Mouse (Mus musculus): ENCODE data around the gene Sik3. TPM values are rescaled to one million over a fixed set of nuclear protein-coding genes. Genes with fewer than 3 reads are reported as not detected.

Gene Sik3
- 47.0 TPM for polyA plus RNA-seq (2014; fragmentation: Illumina TruSeq; extraction: RNeasy Lipid Tissue Mini Kit (QIAGEN cat#74804); ENCODE audit: low read depth, low replicate concordance)

DNA sequence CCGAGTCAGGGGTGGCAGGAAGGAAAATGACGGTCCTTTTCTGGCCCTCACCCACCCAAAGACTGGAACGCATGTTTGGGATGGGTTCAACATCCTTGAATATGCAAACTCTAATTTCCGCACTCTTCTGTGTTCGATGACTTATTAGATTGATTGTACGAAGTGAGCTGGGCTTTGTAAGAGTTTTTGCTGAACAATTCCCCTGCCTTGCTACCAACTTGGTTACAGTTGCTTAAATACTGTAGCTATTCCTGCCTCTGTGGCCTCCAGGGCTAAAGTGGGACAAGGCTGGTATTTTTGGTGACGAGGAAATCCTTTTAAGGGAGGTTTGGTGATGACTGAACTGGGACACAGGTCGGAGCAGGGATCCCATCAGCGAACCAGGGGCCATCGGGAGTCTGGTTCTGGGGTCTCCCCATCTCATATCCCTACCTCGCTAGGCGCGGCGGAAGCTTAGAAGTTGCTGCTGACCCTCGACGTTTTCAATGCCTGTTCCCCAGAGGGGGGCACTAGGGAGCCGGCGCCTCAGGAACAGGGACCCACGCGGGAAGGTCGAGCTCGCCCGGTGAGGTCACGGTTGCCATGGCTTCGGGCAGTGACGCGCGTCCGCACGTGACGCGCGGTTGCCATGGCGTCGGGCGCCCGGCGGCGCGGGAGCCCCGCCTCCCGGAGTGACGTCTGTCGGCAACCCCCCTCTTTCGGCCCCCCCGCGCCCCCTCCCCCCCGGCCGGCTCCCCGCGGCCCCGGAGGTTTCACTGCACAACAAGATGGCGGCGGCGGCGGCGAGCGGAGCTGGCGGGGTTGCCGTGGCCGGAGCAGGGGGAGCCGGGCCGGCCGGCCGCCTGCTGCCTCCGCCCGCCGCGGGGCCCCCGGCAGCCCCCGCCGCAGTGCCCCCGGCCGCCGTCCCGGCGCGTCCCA, at the start of gene Sik3, which contains the start of gene Pafah1b2:
TSS of gene Sik3 (plus strand) at position 730 of the 918 bp plus-strand sequence.
TSS of gene Pafah1b2 (minus strand) at position 600 of the 918 bp plus-strand sequence.

DNA sequence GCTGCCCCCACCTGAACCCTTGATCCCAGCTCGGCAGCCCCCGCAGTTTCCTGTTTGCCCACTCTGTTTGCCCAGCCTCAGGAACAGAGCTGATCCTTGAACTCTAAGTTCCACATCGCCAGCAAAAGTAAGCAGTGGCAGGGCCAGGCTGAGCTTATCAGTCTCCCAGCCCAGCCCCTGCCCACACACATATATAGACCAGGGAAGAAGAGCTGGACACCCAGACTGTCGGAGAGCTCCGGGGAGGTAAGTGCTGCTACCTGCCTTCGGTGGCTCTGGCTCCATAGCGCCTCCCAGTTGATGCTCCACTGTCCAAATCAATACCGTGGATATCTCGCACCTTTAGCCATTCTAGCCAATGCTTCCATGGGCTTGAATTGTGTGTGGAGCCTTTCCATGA, 215.9 kb downstream of the Sik3 start, which contains the start of gene Apoa1:
TSS of gene Apoa1 (plus strand) at position 90 of the 400 bp plus-strand sequence.

DNA sequence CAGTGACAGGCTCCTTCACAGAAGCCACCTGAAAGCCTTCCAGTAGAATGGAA, 222.8 kb downstream of the Sik3 start, which contains the start of gene Apoc3:
TSS of gene Apoc3 (minus strand) at position 41 of the 53 bp plus-strand sequence.

DNA sequence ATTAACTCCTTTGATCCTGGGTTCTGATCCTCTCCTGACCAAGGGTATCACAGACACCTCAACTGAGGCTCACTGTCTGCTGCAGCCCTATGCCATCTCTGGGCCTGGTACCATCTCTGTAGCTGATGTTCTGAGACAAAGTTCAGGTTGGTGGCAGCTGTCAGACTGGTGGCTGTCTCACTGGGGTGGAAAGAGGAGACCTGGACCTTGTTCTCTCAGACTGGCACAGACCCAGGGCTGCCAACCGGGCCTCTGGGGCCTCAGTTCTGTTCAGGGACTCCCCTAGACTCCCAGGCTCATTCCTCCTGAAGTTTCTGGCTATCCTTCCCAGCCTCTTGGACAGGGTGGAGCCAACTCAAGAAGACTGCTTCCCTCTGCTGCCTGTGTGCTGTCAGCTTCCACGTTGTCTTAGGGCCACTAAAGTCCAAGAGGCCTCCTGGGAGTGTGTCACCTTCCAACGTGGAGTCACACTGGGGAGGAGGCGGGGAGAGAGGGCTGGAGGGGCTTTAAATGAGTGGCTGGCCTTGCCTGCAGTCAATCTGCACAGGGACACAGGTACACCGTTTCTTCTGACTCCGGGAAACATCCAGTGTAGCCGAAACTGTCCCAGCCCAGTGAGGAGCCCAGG, 228.0 kb downstream of the Sik3 start, which contains the start of gene Apoa4:
TSS of gene Apoa4 (plus strand) at position 171 of the 628 bp plus-strand sequence.

GRCm38 (mm10) chr9:46268343-46268873, 255.8 kb downstream of the Sik3 start, which contains the start of gene Apoa5:
Apoa5 (plus strand) TSS chr9:46268633.

GRCm38 (mm10) chr9:46272677-46273454, 260.2 kb downstream of the Sik3 start, which contains the start of gene Zpr1:
Zpr1 (plus strand) TSS chr9:46273064.

Other genes with a start within 250 kb of the Sik3 start
- 7.6 TPM for gene Cep164, start 184.1 kb upstream of the Sik3 start, polyA plus RNA-seq (2014; fragmentation: Illumina TruSeq; extraction: RNeasy Lipid Tissue Mini Kit (QIAGEN cat#74804); ENCODE audit: low read depth, low replicate concordance)
- gene Bace1, start 174.2 kb upstream of the Sik3 start, polyA plus RNA-seq (2014; fragmentation: Illumina TruSeq; extraction: RNeasy Lipid Tissue Mini Kit (QIAGEN cat#74804); ENCODE audit: low read depth, low replicate concordance), result 19.7 TPM
- 16.3 TPM for gene Pcsk7, start 106.3 kb upstream of the Sik3 start, polyA plus RNA-seq (2014; fragmentation: Illumina TruSeq; extraction: RNeasy Lipid Tissue Mini Kit (QIAGEN cat#74804); ENCODE audit: low read depth, low replicate concordance)
- 23.4 TPM for gene Rnf214, start 105.9 kb upstream of the Sik3 start, polyA plus RNA-seq (2014; fragmentation: Illumina TruSeq; extraction: RNeasy Lipid Tissue Mini Kit (QIAGEN cat#74804); ENCODE audit: low read depth, low replicate concordance)
- 94.0 TPM for gene Tagln, start 76.8 kb upstream of the Sik3 start, polyA plus RNA-seq (2014; fragmentation: Illumina TruSeq; extraction: RNeasy Lipid Tissue Mini Kit (QIAGEN cat#74804); ENCODE audit: low read depth, low replicate concordance)
- 65.0 TPM for gene Sidt2, start 57.6 kb upstream of the Sik3 start, polyA plus RNA-seq (2014; fragmentation: Illumina TruSeq; extraction: RNeasy Lipid Tissue Mini Kit (QIAGEN cat#74804); ENCODE audit: low read depth, low replicate concordance)
- gene Pafah1b2, start 130 bp upstream of the Sik3 start, polyA plus RNA-seq (2014; fragmentation: Illumina TruSeq; extraction: RNeasy Lipid Tissue Mini Kit (QIAGEN cat#74804); ENCODE audit: low read depth, low replicate concordance), result 31.4 TPM
- 4.9 TPM for gene Apoa1, start 215.8 kb downstream of the Sik3 start, polyA plus RNA-seq (2014; fragmentation: Illumina TruSeq; extraction: RNeasy Lipid Tissue Mini Kit (QIAGEN cat#74804); ENCODE audit: low read depth, low replicate concordance)
- 4.7 TPM for gene Apoc3, start 222.8 kb downstream of the Sik3 start, polyA plus RNA-seq (2014; fragmentation: Illumina TruSeq; extraction: RNeasy Lipid Tissue Mini Kit (QIAGEN cat#74804); ENCODE audit: low read depth, low replicate concordance)
- 2.5 TPM for gene Apoa4, start 227.9 kb downstream of the Sik3 start, polyA plus RNA-seq (2014; fragmentation: Illumina TruSeq; extraction: RNeasy Lipid Tissue Mini Kit (QIAGEN cat#74804); ENCODE audit: low read depth, low replicate concordance)

Data from heart, adult 10 weeks (tissue).